13 mouse cellular contexts compared by ENCODE assay signal in genomic region chr5:136603176-136603964, GRCm38 (mm10). TPM values are rescaled to one million over a fixed set of nuclear protein-coding genes. Genes with fewer than 3 reads are reported as not detected.
DNase-seq lines count a peak whose midpoint lies in the region; ATAC-seq lines count a peak whose summit lies in the region.
"Had no signal": no experiment of that assay in that cellular context is flagged by ENCODE, and none has a peak within 500 bp of the region (broad histone marks: within the 10 kb centered on the region; RNA-seq: fewer than 3 reads in every experiment).

No protein-coding gene starts in this region.

- H3K9me3 ChIP-seq in forebrain, embryonic 16.5 days (ENCODE audit: control insufficient read depth, low read length) = no peaks in the 10 kb centered on the region
- H3K9me3 ChIP-seq: limb, embryonic 13.5 days had no signal

- WGBS in forebrain, embryonic 16.5 days = 48% methylated on average over 13 of the region's 13 CpGs

- H3K36me3 ChIP-seq in forebrain, embryonic 16.5 days (ENCODE audit: control insufficient read depth, insufficient read depth) = no peaks in the 10 kb centered on the region
- H3K36me3 ChIP-seq: limb, embryonic 13.5 days had no signal

- DNase-seq in frontal cortex, postnatal 25 days (ENCODE audit: low spot score in 2 of 2) = no peak
- peak; percentile 38 to 53 for DNase-seq in layer of hippocampus, postnatal 36 days
- peak; percentile 49 for DNase-seq in thymus, postnatal 0 days (ENCODE audit: low spot score)
- DNase-seq in testis, postnatal 14 days (ENCODE audit: low spot score) = no peak
- no peak for DNase-seq in lung, adult 18-20 months
- no peak for DNase-seq in kidney, postnatal 14 days
- DNase-seq: heart, postnatal 4 days; kidney, adult 8-10 months; lung, postnatal 10 days had no signal

- peak overlapping the region; percentile 20; the same call in 1 of the 2 replicates for H3K27ac ChIP-seq in forebrain, embryonic 16.5 days (ENCODE audit: low read length)
- H3K27ac ChIP-seq: limb, embryonic 13.5 days had no signal

- ATAC-seq in frontal cortex, adult (ENCODE audit: low TSS enrichment) = peak; percentile 62
- peak; percentile 86 for ATAC-seq in forebrain, embryonic 16.5 days
- ATAC-seq: activated CD4-positive, CD25-positive, alpha-beta regulatory T cell, adult 4 months had no signal

- no peak overlapping the region for H3K4me3 ChIP-seq in forebrain, embryonic 16.5 days (replicated peaks; ENCODE audit: low read length)
- H3K4me3 ChIP-seq: limb, embryonic 13.5 days had no signal

- no peak overlapping the region for H3K4me2 ChIP-seq in forebrain, embryonic 16.5 days (ENCODE audit: low read length)
- H3K4me2 ChIP-seq: limb, embryonic 13.5 days had no signal

- H3K4me1 ChIP-seq in forebrain, embryonic 16.5 days (replicated peaks; ENCODE audit: control insufficient read depth, insufficient read depth, low read length) = peaks cover 8% of the 10 kb centered on the region
- H3K4me1 ChIP-seq: limb, embryonic 13.5 days had no signal

- H3K27me3 ChIP-seq in forebrain, embryonic 16.5 days (replicated peaks; ENCODE audit: control insufficient read depth, insufficient read depth, low read length) = no peaks in the 10 kb centered on the region

- H3K9ac ChIP-seq in forebrain, embryonic 16.5 days (replicated peaks; ENCODE audit: low read depth, low read length) = no peak overlapping the region
- H3K9ac ChIP-seq: limb, embryonic 13.5 days had no signal

RNA-seq across cellular contexts. Expression of gene Cux1, which starts 36.1 kb away (rescaled TPM):
- polyA plus RNA-seq in forebrain, embryonic 16.5 days (2015; fragmentation: Nextera tagmentation; extraction: Ambion mirVana) = 138 and 141 TPM in 2 replicates
- total RNA-seq in layer of hippocampus, postnatal 36 days (2021) = 10 to 100 TPM; 36.0 to 38.1 TPM
- polyA plus RNA-seq in thymus, postnatal 0 days (2015; fragmentation: Nextera tagmentation; extraction: Ambion mirVana) = 113 and 126 TPM in 2 replicates

Comparison
In these comparisons a context has a peak if more than half of its experiments do, and no peak if none do; other contexts are left out.
1. DNase-seq: peak in layer of hippocampus, postnatal 36 days (2 of 2) and thymus, postnatal 0 days (single experiment); none in frontal cortex, postnatal 25 days (0 of 2), testis, postnatal 14 days (single experiment), lung, adult 18-20 months (0 of 2) and kidney, postnatal 14 days (single experiment).